Mouse (Mus musculus) kidney, embryonic 15.5 days (tissue): ENCODE data around the gene Foxa1. TPM values are rescaled to one million over a fixed set of nuclear protein-coding genes. Genes with fewer than 3 reads are reported as not detected.

ENCODE experiments used
- ATAC-seq: fragments of 200-750 bp; cut with Nextera tagmentation; replicated peaks from 2 replicates; pipeline ENCODE4 v1.8.0; 2017; ENCODE audit warnings: moderate TSS enrichment; ENCODE audit not compliant: low FRiP score
- H3K27ac ChIP-seq: fragments of 300-500 bp; sonication (generic); 2 replicates; pipeline ENCODE4 v1.5.1; 2015; ENCODE audit warnings: mild to moderate bottlenecking, inconsistent platforms
- H3K27me3 ChIP-seq: fragments of 300-500 bp; sonication (generic); 2 replicates; pipeline ENCODE4 v1.6.1; 2015; ENCODE audit warnings: inconsistent platforms
- H3K36me3 ChIP-seq: fragments of 300-500 bp; sonication (generic); 2 replicates; pipeline ENCODE4 v1.6.1; 2015; ENCODE audit warnings: inconsistent platforms
- H3K4me1 ChIP-seq: fragments of 300-500 bp; sonication (generic); 2 replicates; pipeline ENCODE4 v1.6.1; 2015; ENCODE audit warnings: inconsistent platforms
- H3K4me2 ChIP-seq: fragments of 300-500 bp; sonication (generic); 2 replicates; pipeline ENCODE4 v1.6.1; 2015; ENCODE audit warnings: moderate library complexity, mild to moderate bottlenecking, inconsistent platforms
- H3K4me3 ChIP-seq: fragments of 300-500 bp; sonication (generic); replicated peaks from 2 replicates; pipeline ENCODE4 v1.5.1; 2015; ENCODE audit warnings: mild to moderate bottlenecking, inconsistent platforms
- H3K9ac ChIP-seq: fragments of 300-500 bp; sonication (generic); 2 replicates; pipeline ENCODE4 v1.6.1; 2015; ENCODE audit warnings: mild to moderate bottlenecking, inconsistent platforms
- H3K9me3 ChIP-seq: fragments of 300-500 bp; sonication (generic); replicated peaks from 2 replicates; pipeline ENCODE4 v1.6.1; 2016; ENCODE audit warnings: inconsistent platforms
- WGBS: fragments of 180-500 bp; shearing (Covaris S2); methylation state at CpG from one replicate; pipeline ENCODE4 v1.1.7; 2015; ENCODE audit warnings: mixed read lengths; 5-methylcytosine and 5-hydroxymethylcytosine counted together
- polyA plus RNA-seq: library from polyadenylated mRNA; unstranded; fragments of >200 nt; fragmentation: Nextera tagmentation; extraction: Ambion mirVana; gene quantifications from 2 replicates; pipeline ENCODE4 v1.2.1, GENCODE M21; 2015

Foxa1 gene
- polyA plus RNA-seq, 1 experiment from 2014 or later: 0.93 TPM

DNA sequence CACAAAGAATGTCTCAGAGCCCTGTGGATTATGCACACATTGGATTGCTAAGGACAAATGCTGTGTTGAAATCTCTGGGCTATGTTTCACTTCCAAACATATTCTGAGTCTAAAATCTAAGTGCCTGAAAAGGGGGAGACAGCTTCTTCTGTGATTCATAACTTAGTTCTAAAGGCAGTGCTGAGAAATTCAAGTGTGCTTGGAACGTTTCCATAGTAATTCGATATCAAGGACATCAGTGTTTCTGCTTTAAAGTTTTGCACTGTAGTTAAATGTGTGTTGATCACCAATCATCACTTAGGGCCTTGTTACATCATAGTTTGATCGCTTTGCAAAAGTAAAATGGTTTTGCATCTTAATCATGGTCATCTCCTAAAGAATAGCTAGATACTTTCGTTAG lies 37.0 kb downstream of the Foxa1 start:
- 60% methylated on average over 4 of the region's 4 CpGs for WGBS
- no peak overlapping the region for H3K4me3 ChIP-seq
- H3K4me2 ChIP-seq: no peak overlapping the region
- H3K4me1 ChIP-seq: no peaks in the 10 kb centered on the region
- H3K27me3 ChIP-seq: no peaks in the 10 kb centered on the region
- H3K27ac ChIP-seq: no peak overlapping the region
- ATAC-seq: no peak
- no peaks in the 10 kb centered on the region for H3K9me3 ChIP-seq
- H3K36me3 ChIP-seq: no peaks in the 10 kb centered on the region
- no peak overlapping the region for H3K9ac ChIP-seq

DNA sequence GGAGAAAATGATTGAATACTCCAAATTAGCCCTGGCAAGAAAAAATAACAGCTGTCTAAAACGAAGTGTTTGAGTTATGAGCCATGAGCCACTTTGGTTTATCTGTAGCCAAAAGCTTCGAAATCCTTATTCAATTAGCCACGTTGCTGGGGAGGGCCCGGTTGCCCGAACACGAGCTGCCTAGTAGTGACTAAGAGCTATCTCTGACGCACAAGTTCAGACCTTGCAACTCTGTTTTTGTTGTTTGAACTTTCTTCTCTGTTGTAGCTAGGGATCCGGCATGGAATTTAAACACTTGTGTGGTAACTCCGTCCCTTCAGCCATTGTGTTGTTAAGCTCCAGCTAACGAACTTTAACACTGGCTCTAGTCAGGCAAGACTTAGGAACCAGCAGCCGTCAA lies 37.8 kb downstream of the Foxa1 start:
- Histone ChIP-seq H3K9ac (no peak overlapping the region), H3K4me1 (no peaks in the 10 kb centered on the region), H3K4me3 (no peak overlapping the region), H3K36me3 (no peaks in the 10 kb centered on the region), H3K27me3 (no peaks in the 10 kb centered on the region), H3K4me2 (no peak overlapping the region), H3K27ac (no peak overlapping the region), H3K9me3 (no peaks in the 10 kb centered on the region)
- ATAC-seq: no peak
- WGBS: 39% methylated on average over 11 of the region's 11 CpGs

GRCm38 (mm10) chr12:57505329-57505728 lies 41.4 kb downstream of the Foxa1 start:
- ATAC-seq: no peak
- WGBS: 79% methylated on average over 7 of the region's 7 CpGs

GRCm38 (mm10) chr12:57500246-57500645 lies 46.5 kb downstream of the Foxa1 start:
- H3K4me3 ChIP-seq: no peak overlapping the region
- no peak for ATAC-seq
- H3K4me2 ChIP-seq: no peak overlapping the region
- WGBS: 54% methylated on average over 7 of the region's 7 CpGs
- no peaks in the 10 kb centered on the region for H3K9me3 ChIP-seq
- no peaks in the 10 kb centered on the region for H3K27me3 ChIP-seq
- no peaks in the 10 kb centered on the region for H3K36me3 ChIP-seq
- no peak overlapping the region for H3K9ac ChIP-seq
- H3K27ac ChIP-seq: no peak overlapping the region
- H3K4me1 ChIP-seq: no peaks in the 10 kb centered on the region

More at GRCm38 (mm10) chr12:57505329-57505728, 41.4 kb downstream of the Foxa1 start:
- H3K27ac ChIP-seq: no peak overlapping the region
- H3K4me3 ChIP-seq: no peak overlapping the region
- H3K9me3 ChIP-seq: no peaks in the 10 kb centered on the region
- H3K9ac ChIP-seq: no peak overlapping the region
- H3K36me3 ChIP-seq: no peaks in the 10 kb centered on the region
- H3K27me3 ChIP-seq: no peaks in the 10 kb centered on the region
- no peak overlapping the region for H3K4me2 ChIP-seq
- H3K4me1 ChIP-seq: no peaks in the 10 kb centered on the region

DNA sequence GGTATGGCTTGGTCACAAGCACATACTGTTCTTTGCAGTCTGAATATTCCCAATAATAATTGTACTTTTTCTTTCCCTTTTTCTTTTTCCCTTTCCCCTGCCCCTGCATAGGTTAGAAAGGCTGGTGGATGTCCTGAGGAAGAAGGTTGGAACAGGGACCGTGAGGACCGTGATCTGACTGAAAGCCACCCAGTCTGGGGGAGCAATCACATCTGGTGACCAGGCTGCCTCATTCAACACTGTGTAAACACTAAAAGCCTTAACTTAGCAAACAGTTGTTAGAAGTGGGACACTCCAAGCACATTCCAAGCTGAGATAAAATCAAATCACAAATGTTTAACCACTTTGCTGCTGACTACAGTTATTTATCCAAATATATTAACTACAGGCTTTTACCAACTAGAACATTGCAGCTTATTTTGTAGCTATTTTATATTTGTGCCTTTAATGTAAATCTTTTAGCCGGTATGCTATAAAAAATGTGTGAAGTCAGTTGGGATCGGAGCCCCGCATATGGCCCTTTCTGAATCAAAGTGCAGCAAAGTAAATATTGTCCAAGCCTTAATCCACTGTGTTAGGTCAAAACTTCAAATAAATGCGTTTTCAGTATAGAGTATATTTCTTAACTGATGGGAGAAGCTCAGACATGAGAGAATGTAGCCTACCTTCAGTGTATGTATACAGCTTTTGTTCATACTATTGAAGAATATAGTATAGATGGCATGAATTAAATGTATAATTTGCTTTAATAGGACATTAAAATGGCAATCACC lies 50.2 kb downstream of the Foxa1 start:
- 43% methylated on average over 6 of the region's 6 CpGs for WGBS
- Histone ChIP-seq H3K4me3 (no peak overlapping the region), H3K4me2 (no peak overlapping the region), H3K27me3 (no peaks in the 10 kb centered on the region), H3K9me3 (no peaks in the 10 kb centered on the region), H3K4me1 (no peaks in the 10 kb centered on the region), H3K27ac (no peak overlapping the region), H3K36me3 (no peaks in the 10 kb centered on the region), H3K9ac (no peak overlapping the region)
- ATAC-seq: no peak

Other genes with a start within 250 kb of the Foxa1 start
- 0.21 and 0.35 TPM in 2 replicates for gene Ttc6, start 17.2 kb upstream of the Foxa1 start, polyA plus RNA-seq